Mouse (Mus musculus) lung, postnatal 0 days (tissue): ENCODE measurements around the gene Hcrtr1. TPM values are rescaled to one million over a fixed set of nuclear protein-coding genes. Genes with fewer than 3 reads are reported as not detected.

ENCODE experiments used
- ATAC-seq: fragments of 200-750 bp; cut with Nextera tagmentation; 2 replicates; pipeline ENCODE4 v1.8.0; 2017; ENCODE audit warnings: moderate library complexity
- DNase-seq: peaks from one replicate; pipeline ENCODE4 v3.0.0-alpha.2; 2016; ENCODE audit warnings: low spot score
- H3K27ac ChIP-seq: fragments of 300-500 bp; sonication (generic); 2 replicates; pipeline ENCODE4 v1.5.1; 2014; ENCODE audit warnings: antibody characterized with exemption, mild to moderate bottlenecking, low read length, mixed read lengths
- H3K27me3 ChIP-seq: fragments of 300-500 bp; sonication (generic); replicated peaks from 2 replicates; pipeline ENCODE4 v1.6.1; 2014; ENCODE audit warnings: low read length, mixed read lengths; ENCODE audit not compliant: insufficient read depth
- H3K36me3 ChIP-seq: fragments of 300-500 bp; sonication (generic); 2 replicates; pipeline ENCODE4 v1.6.1; 2014; ENCODE audit warnings: low read length, mixed read lengths; ENCODE audit not compliant: insufficient read depth
- H3K4me1 ChIP-seq: fragments of 300-500 bp; sonication (generic); 2 replicates; pipeline ENCODE4 v1.6.1; 2014; ENCODE audit warnings: antibody characterized with exemption, low read depth, low read length, mixed read lengths; ENCODE audit not compliant: insufficient read depth
- H3K4me2 ChIP-seq: fragments of 300-500 bp; sonication (generic); replicated peaks from 2 replicates; pipeline ENCODE4 v1.6.1; 2014; ENCODE audit warnings: low read depth, mild to moderate bottlenecking, low read length, moderate library complexity, mixed read lengths
- H3K4me3 ChIP-seq: fragments of 300-500 bp; sonication (generic); 2 replicates; pipeline ENCODE4 v1.5.1; 2014; ENCODE audit warnings: low read depth, low read length
- H3K9ac ChIP-seq: fragments of 300-500 bp; sonication (generic); replicated peaks from 2 replicates; pipeline ENCODE4 v1.6.1; 2014; ENCODE audit warnings: low read depth, mild to moderate bottlenecking
- H3K9me3 ChIP-seq: fragments of 300-500 bp; sonication (generic); 2 replicates; pipeline ENCODE4 v1.6.1; 2016; ENCODE audit warnings: low read length, mixed read lengths
- CTCF ChIP-seq: IDR thresholded peaks from 2 replicates; pipeline ENCODE4 v1.5.1; 2016; ENCODE audit warnings: antibody characterized with exemption, mild to moderate bottlenecking
- EP300 ChIP-seq: IDR thresholded peaks from 2 replicates; pipeline ENCODE4 v1.6.1; 2016; ENCODE audit warnings: antibody characterized with exemption, mild to moderate bottlenecking, control low read depth
- WGBS: fragments of 180-500 bp; shearing (Covaris S2); extraction: QIAGEN DNeasy Blood & Tissue Kit; methylation state at CpG from one replicate; pipeline ENCODE4 v1.1.7; 2014; 5-methylcytosine and 5-hydroxymethylcytosine counted together
- polyA plus RNA-seq: library from polyadenylated mRNA; unstranded; fragments of >200 nt; fragmentation: Nextera tagmentation; extraction: Ambion mirVana; gene quantifications from 2 replicates; pipeline ENCODE4 v1.2.1, GENCODE M21; 2015

The Hcrtr1 gene
- polyA plus RNA-seq, 1 experiment from 2014 or later: 0.18 TPM

- DNase-seq (no peak), ATAC-seq (peak; percentile 27; the same call in 1 of the 2 replicates)
- H3K4me1 ChIP-seq: no peaks in the 10 kb centered on the region; the same call in 1 of the 2 replicates
- H3K27ac ChIP-seq: no peak overlapping the region
- H3K4me3 ChIP-seq: no peak overlapping the region
- peaks cover 7% of the 10 kb centered on the region; the same call in 1 of the 2 replicates for H3K36me3 ChIP-seq
- H3K4me2 ChIP-seq: no peak overlapping the region
- WGBS: 51% methylated on average over 13 of the region's 13 CpGs
- TF ChIP-seq EP300 (no peak), CTCF (no peak)
- no peak overlapping the region for H3K9ac ChIP-seq
- H3K9me3 ChIP-seq: no peaks in the 10 kb centered on the region
- no peaks in the 10 kb centered on the region for H3K27me3 ChIP-seq
These were observed 8.4 kb downstream of the Hcrtr1 start for GRCm38 (mm10) chr4:130130641-130131350.

GRCm38 (mm10) chr4:130130082-130130481 lies 9.1 kb downstream of the Hcrtr1 start:
- Histone ChIP-seq H3K9me3 (no peaks in the 10 kb centered on the region), H3K4me3 (no peak overlapping the region), H3K36me3 (peaks cover 12% of the 10 kb centered on the region; the same call in 1 of the 2 replicates), H3K27ac (0 out of 2 replicates have a peak overlapping the region, but pooled peaks have one; percentile 3), H3K27me3 (no peaks in the 10 kb centered on the region), H3K4me2 (no peak overlapping the region), H3K4me1 (no peaks in the 10 kb centered on the region; the same call in 1 of the 2 replicates), H3K9ac (no peak overlapping the region)
- DNase-seq (no peak), ATAC-seq (no peak)
- WGBS: 74% methylated on average over 10 of the region's 10 CpGs
- no peak for TF ChIP-seq EP300
- TF ChIP-seq CTCF: no peak

DNA sequence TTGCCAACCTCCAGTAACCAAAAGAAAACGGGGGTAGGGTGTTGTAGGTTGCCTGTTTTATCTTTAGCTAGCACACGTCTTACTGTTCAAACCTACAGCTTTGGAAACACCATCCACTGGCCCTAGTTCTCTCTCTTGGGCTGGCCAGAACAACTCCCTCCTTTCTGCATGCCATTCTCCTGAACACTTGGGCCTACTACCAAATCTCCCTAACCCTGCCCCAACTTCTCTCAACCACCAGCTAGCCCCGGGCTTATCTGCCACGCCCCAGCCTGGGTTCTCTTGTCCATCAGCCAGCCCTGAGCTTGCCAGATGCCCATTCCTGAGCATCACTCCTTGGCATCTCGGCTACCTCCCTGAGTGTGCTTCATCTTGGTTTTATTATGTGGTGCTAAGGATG lies 10.3 kb downstream of the Hcrtr1 start:
- H3K27ac ChIP-seq: no peak overlapping the region
- H3K9me3 ChIP-seq: no peaks in the 10 kb centered on the region
- DNase-seq (no peak), ATAC-seq (no peak)
- no peaks in the 10 kb centered on the region; the same call in 1 of the 2 replicates for H3K4me1 ChIP-seq
- H3K9ac ChIP-seq: no peak overlapping the region
- no peak overlapping the region for H3K4me3 ChIP-seq
- no peak for TF ChIP-seq CTCF
- TF ChIP-seq EP300: no peak
- peaks cover 12% of the 10 kb centered on the region; the same call in 1 of the 2 replicates for H3K36me3 ChIP-seq
- WGBS: 63% methylated on average over 5 of the region's 5 CpGs
- H3K4me2 ChIP-seq: no peak overlapping the region
- H3K27me3 ChIP-seq: no peaks in the 10 kb centered on the region

GRCm38 (mm10) chr4:130125935-130126334 lies 13.2 kb downstream of the Hcrtr1 start:
- Histone ChIP-seq H3K4me3 (no peak overlapping the region), H3K27me3 (no peaks in the 10 kb centered on the region), H3K4me2 (no peak overlapping the region), H3K4me1 (peaks cover 4% of the 10 kb centered on the region; the same call in 1 of the 2 replicates), H3K27ac (no peak overlapping the region), H3K9me3 (no peaks in the 10 kb centered on the region), H3K9ac (no peak overlapping the region), H3K36me3 (peaks cover 19% of the 10 kb centered on the region; the same call in 1 of the 2 replicates)
- ATAC-seq (no peak), DNase-seq (no peak)
- WGBS: 80% methylated on average over 5 of the region's 5 CpGs
- TF ChIP-seq CTCF (no peak), EP300 (no peak)

- TF ChIP-seq EP300 (peak; percentile 76), CTCF (peak; percentile 62)
These were observed 14.0 kb downstream of the Hcrtr1 start for GRCm38 (mm10) chr4:130125164-130125563.

DNA sequence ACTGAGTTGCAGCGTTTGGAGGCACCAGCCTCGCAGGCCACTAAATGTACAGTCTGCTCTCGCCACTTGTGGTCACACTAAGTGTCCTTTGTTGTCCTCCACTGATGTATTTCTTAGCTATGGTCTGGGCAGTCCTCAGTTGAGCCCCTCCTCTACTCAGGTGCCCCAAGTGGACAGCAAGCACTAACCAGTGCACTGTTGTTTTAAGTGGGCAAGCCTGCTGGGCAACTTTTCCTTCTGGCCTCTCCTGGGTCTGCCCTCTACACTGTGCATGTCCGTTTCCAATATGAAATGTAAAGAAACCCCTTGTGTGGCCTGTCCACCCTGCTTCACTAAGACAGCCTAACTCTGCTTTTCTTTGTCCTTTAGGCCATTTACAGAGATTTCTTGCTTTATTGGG lies 15.0 kb downstream of the Hcrtr1 start:
- TF ChIP-seq CTCF (0 out of 2 replicates have a peak, but pooled peaks have one; percentile 17), EP300 (peak; percentile 91)
- DNase-seq: peak; percentile 89
- H3K36me3 ChIP-seq: peaks cover 19% of the 10 kb centered on the region; the same call in 1 of the 2 replicates
- ATAC-seq: peak; percentile 86
- H3K4me3 ChIP-seq: no peak overlapping the region
- peaks cover 7% of the 10 kb centered on the region; the same call in 1 of the 2 replicates for H3K4me1 ChIP-seq
- no peak overlapping the region for H3K4me2 ChIP-seq
- H3K27me3 ChIP-seq: no peaks in the 10 kb centered on the region
- H3K27ac ChIP-seq: peak overlapping the region; percentile 91
- 61% methylated on average over 4 of the region's 4 CpGs for WGBS
- H3K9ac ChIP-seq: no peak overlapping the region
- H3K9me3 ChIP-seq: no peaks in the 10 kb centered on the region

More at GRCm38 (mm10) chr4:130125164-130125563, 14.0 kb downstream of the Hcrtr1 start:
- ATAC-seq (peak; percentile 79), DNase-seq (peak; percentile 90)
- Histone ChIP-seq H3K36me3 (peaks cover 19% of the 10 kb centered on the region; the same call in 1 of the 2 replicates), H3K9ac (no peak overlapping the region), H3K27ac (peak overlapping the region; percentile 91), H3K9me3 (no peaks in the 10 kb centered on the region), H3K27me3 (no peaks in the 10 kb centered on the region), H3K4me2 (no peak overlapping the region), H3K4me3 (no peak overlapping the region), H3K4me1 (peaks cover 7% of the 10 kb centered on the region; the same call in 1 of the 2 replicates)
- 59% methylated on average over 6 of the region's 6 CpGs for WGBS
